Mouse (Mus musculus) MEL (cell line): ENCODE results near the gene Plpp6.

ENCODE experiments used
- EP300 ChIP-seq, 2 experiments: IDR thresholded peaks; 2 replicates each; pipeline ENCODE4 v1.6.1; 2011; ENCODE audit warnings: improper control_type of control experiment in 2 of 2, low read length in 2 of 2, low read depth in 1 of 2, mild to moderate bottlenecking in 1 of 2
- ETS1 ChIP-seq: IDR thresholded peaks from 2 replicates; pipeline ENCODE4 v1.6.1; 2012; ENCODE audit warnings: low read depth, mild to moderate bottlenecking, inconsistent platforms, low read length, improper control_type of control experiment, moderate library complexity
- JUND ChIP-seq: IDR thresholded peaks from 2 replicates; pipeline ENCODE4 v1.6.1; 2011; ENCODE audit warnings: low read depth, mild to moderate bottlenecking, improper control_type of control experiment, low read length
- KAT2A ChIP-seq: conservative IDR thresholded peaks from 2 replicates; pipeline ENCODE4 v1.6.1; 2012; ENCODE audit warnings: low read depth, low read length, improper control_type of control experiment, inconsistent platforms
- MEF2A ChIP-seq: IDR thresholded peaks from 2 replicates; pipeline ENCODE4 v1.6.1; 2014; ENCODE audit warnings: low read depth, mild to moderate bottlenecking, inconsistent platforms, low read length, improper control_type of control experiment; ENCODE audit not compliant: poor library complexity, insufficient replicate concordance, severe bottlenecking; ENCODE audit errors: extremely low read depth
- POLR2A ChIP-seq, 2 experiments: IDR thresholded peaks; 2 replicates each; pipeline ENCODE4 v1.6.1; 2011 to 2012; ENCODE audit warnings: low read length in 2 of 2, mild to moderate bottlenecking in 2 of 2, control low read depth in 1 of 2, improper control_type of control experiment in 1 of 2, low read depth in 1 of 2, moderate library complexity in 1 of 2; ENCODE audit not compliant: control insufficient read depth in 1 of 2, insufficient read depth in 1 of 2, poor library complexity in 1 of 2
- POLR2AphosphoS2 ChIP-seq: IDR thresholded peaks from 2 replicates; pipeline ENCODE4 v1.6.1; 2011; ENCODE audit warnings: low read length, improper control_type of control experiment
- POLR2AphosphoS5 ChIP-seq: IDR thresholded peaks from 2 replicates; pipeline ENCODE4 v1.6.1; 2012; ENCODE audit warnings: low read depth, borderline replicate concordance, mild to moderate bottlenecking, inconsistent platforms, low read length, moderate library complexity, mixed read lengths
- ZMIZ1 ChIP-seq: IDR thresholded peaks from 2 replicates; pipeline ENCODE4 v1.6.1; 2012; ENCODE audit warnings: low read depth, mild to moderate bottlenecking, inconsistent platforms, low read length, improper control_type of control experiment, moderate library complexity
- ZNF384 ChIP-seq: IDR thresholded peaks from 2 replicates; pipeline ENCODE4 v1.6.1; 2012; ENCODE audit warnings: low read depth, mild to moderate bottlenecking, inconsistent platforms, low read length, improper control_type of control experiment

- TF ChIP-seq JUND = no peak
- no peak for TF ChIP-seq KAT2A
- no peak for TF ChIP-seq EP300 (IDR thresholded peaks at IDR 0.05; ENCODE audit: low read depth in 1 of 2, low read length in 2 of 2)
- TF ChIP-seq ZNF384 = no peak
- no peak for TF ChIP-seq POLR2AphosphoS5
- TF ChIP-seq POLR2A (IDR thresholded peaks at IDR 0.05; ENCODE audit: control insufficient read depth in 1 of 2, insufficient read depth in 1 of 2, low read depth in 1 of 2, low read length in 2 of 2, poor library complexity in 1 of 2) = no peak
- no peak for TF ChIP-seq ZMIZ1
- no peak for TF ChIP-seq POLR2AphosphoS2
- TF ChIP-seq MEF2A = no peak
- no peak for TF ChIP-seq ETS1
Measured at GRCm38 (mm10) chr19:28969231-28969630, 5.5 kb downstream of the Plpp6 start.
